Mouse (Mus musculus): ENCODE data around the gene Fam205c. TPM values are rescaled to one million over a fixed set of nuclear protein-coding genes. Genes with fewer than 3 reads are reported as not detected.
A peak's percentile ranks its signal among the peaks of the same experiment; 100 is the strongest.

Fam205c gene
- total RNA-seq (2015) (not detected in 2 replicates), total RNA-seq (2017) (not detected in 2 replicates)

DNA sequence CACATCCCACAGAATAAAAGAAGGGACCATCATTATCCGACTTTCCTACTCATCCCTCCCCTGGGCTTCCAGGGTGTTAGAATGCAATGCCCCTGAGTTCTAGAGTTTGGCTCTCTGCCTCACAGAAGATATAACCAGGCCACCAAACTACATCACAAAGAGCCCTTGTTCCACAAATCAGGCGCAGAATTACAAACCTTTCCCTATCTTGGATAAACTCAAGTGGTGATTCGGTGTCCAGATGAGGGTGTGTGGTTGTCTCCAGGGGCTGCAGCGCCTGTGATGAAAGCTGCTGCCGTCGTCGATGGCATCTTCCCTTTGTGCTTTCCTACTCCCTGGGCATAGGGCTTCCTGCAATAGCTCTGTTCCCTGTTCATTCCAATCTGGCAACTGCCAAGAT is at the start of gene Fam205c:
Gene Fam205c (minus strand): TSS at position 101 of the 400 bp plus-strand sequence.
- ATAC-seq (ENCODE audit: poor library complexity, severe bottlenecking): no peak

DNA sequence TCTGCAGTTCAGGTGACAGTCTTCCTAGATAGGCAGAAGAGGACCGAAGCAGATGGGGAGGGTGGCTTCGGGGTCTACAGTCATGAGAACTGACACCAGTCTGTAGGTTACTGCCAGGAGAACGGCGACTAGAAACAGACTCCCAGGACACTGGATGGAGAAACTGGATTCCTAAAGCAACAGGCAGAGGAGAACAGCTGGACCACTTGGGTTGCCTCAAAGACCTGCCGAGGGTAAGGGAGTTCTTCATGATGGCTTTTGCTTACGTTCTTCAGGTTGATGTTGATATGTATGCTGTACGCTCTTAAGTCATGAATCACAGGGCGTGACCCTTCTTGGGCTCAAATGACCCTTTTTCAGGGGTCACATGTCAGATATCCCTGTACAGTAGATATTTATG is 48.4 kb upstream of the Fam205c start:
- ATAC-seq (ENCODE audit: poor library complexity, severe bottlenecking): no peak

DNA sequence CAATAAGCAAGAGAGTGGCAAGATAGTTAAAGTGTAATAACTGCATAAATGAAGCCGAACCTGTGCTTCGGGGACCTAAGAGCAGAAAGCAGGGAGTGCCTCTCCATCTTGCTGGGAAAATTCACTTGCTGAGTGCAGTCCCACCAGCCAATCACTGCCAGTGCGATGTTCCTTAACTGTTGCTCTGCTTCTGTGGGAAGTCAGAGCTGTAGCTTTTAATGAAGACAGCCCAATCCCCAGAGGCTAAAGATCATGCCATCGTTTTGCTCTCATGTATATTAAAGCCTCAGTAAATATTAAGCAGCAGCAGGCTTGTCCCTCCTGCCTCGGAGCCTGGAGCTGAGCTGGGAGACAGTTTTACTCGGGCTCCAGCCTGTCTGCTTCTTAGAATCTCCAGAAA is 48.0 kb upstream of the Fam205c start:
- no peak for ATAC-seq (ENCODE audit: poor library complexity, severe bottlenecking)

DNA sequence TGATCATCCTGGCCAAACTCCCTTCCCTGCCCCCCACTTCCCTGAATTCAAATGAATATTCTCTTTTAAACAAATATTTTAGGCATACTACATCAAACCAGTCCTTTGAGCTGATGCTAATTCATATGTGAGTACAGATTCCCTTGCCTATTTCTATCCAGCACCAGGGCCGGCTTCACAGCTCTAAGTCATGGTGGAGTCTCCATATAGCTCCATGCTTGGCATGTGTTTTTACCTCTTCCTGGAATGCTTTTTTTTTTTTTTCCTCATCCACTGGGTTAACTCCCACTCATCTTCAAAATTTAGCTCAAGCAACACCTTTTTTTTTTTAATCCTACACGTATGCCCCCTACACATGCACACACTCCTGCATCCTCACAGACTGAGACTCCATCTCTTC is 47.5 kb upstream of the Fam205c start:
- no peak for ATAC-seq (ENCODE audit: poor library complexity, severe bottlenecking)

DNA sequence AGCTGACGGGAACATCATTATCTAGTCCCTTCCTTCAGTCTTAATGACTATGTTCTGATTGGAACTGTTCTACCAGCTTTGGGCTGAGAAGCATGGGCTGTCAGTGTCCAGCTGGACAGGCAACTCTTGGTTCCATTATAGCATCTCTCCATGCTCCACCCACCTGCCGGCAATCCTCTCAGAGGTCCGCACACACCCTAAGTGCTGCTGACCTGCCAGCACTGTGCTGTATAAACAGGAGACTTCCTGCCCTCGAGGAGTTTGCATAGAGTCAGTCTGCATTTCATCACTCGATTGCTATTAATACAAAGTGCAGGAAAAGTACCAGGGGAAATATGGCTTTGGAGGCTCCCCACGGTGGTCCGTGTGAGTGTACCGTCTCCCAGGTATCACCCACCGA is 46.7 kb upstream of the Fam205c start:
- ATAC-seq (ENCODE audit: poor library complexity, severe bottlenecking): no peak

DNA sequence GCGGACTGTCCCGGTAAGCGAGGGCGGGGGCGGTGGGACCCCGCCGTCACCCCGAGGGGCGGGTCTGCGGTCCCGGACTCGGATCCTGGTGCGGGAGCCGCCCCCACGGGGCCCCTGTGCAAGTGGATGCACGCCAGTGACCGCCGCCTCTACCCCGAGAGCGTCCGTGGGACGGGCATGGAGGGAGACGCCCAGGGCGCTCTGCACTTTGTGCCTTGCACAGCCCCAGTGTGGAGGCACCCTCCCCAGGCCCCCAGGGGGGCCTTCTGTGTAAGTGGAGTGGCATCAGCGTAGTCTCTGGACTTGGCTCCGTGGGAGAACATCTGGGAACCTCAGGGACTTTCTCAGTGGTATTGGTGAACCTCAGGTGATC is 43.4 kb upstream of the Fam205c start:
- no peak for ATAC-seq (ENCODE audit: poor library complexity, severe bottlenecking)

DNA sequence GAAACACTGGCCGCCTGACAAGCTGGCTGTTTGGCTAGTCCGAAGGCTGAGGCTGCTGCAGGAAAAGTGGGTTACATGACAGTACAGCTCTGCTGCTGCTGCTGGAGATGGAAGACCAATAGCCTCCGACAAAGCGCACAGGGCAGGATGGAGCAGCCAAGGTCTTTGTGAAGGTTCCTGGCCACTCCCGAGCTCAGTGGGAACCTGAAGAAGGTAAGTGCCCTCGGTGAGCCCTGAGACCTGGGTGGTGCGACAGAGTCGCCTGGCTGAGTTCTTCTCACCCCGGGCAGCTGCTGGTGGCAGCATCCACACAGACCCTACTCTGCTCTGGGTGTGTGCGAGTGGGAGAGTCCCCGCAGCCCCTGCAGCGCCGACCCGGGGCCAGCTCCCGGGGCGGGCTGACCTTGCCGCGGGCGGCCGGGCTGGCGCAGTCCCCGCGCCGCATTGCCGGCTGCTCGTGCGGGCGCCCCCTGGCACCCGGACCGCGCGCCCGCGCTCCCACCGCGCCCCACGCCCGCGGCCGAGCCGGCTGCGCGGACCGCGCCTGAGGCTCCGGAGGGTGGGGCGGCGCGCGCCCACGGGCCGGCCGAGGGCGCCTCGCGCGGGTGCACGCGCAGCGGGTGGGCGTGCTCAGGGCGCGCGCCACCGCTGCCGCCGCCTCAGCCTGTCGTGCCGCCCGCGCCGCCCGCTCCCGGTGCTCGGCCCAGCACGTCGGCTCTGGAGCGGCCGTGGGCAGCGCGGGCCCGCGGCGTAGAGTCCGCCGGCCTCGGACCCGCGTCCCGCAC is 42.8 kb upstream of the Fam205c start, which contains the start of gene Phf24:
Gene Phf24 (plus strand): TSS at position 44 of the 785 bp plus-strand sequence.
- no peak for ATAC-seq (ENCODE audit: poor library complexity, severe bottlenecking)

DNA sequence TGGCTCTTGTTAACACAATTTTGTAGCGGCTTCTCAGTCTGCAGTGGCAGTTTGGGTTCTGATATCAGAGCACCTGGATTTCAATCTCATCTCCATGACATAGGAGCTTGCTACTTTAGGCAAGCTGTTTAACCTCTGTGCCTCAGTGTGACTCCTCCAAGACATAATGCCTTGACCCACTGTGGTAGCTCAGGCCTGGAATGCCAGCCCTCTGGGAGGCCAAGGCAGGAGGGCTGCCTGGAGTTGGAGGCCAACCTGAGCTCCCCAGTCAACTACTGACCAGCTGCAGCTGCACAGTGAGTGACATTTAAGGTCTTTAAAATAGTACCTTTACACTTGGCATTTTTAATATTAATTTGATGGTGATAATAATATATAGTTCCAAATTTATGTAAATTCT is 41.9 kb upstream of the Fam205c start:
- no peak for ATAC-seq (ENCODE audit: poor library complexity, severe bottlenecking)

DNA sequence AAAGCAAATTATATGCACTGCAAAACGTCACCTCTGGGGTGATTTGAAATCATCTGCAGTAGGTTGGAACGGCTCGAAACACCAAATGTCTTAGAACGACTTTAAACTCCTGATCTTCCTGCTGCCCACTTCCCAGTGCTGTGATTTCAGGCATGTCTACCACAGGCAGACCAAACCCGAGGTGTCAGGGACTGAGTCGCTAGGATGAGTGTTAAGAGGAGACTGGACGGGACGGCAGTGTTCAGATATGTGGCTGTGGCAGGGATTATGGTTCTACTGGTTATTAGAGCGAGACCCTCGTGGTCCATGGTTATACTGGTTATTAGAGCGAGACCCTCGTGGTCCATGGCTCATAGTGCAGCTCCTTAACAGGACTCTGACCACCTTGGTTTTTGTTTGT is 41.3 kb upstream of the Fam205c start:
- no peak for ATAC-seq (ENCODE audit: poor library complexity, severe bottlenecking)

DNA sequence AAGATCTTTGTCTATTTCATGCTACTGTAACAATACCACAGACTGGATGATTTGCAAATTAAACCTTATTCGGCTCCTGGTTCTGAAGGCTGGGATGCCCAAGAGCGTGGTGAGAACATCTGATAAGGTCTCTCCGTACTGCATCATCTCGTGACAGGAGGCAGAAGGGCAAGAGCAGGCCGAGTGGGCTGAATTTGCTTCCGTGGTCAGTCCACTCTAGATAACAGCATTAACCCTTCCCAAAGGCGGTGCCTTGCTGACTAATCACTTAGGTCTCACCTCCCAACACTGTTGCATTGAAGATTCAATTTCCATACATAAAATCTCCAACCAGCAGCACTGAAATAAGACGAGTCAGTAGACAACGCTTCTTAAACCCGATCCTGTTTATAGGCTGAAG is 39.4 kb upstream of the Fam205c start:
- ATAC-seq (ENCODE audit: poor library complexity, severe bottlenecking): no peak

DNA sequence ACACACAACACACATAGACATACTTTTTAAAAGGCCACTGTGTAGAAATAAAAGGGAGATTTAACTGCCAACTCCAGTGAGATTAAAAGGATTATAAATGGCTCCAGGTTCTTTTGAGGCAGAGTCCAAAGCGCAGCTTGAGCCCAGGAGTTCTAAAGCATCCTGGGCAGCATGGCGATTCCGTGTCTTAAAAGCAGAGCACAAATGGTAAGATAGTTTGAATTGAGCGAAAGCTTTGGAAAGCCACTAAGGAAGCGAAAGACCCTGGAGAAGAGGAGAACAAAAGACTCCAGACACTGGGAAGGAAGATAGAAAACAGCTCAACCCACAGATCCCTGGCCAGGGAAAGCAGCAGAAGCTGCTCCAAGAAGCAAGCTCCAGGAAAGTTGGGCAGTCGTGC is 30.9 kb upstream of the Fam205c start:
- no peak for ATAC-seq (ENCODE audit: poor library complexity, severe bottlenecking)

DNA sequence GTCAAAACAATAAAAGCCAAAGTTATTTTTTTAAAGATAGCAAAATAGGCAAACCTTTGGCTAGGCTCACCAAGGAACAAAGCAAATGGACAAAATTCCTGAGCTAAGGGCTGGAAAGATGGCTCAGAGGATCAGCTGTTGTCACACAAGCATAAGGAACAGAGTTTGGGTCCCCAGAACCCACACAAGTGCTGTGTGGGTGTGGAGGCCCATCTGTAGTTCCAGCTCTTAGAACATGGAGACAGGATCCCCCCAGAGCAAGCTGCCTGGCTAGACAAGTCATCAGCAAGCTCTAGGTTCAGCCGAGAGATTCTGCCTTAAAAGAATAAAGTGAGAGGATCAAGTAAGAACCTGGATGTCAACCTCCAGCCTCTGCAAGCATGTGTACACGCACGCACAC is 30.5 kb upstream of the Fam205c start:
- no peak for ATAC-seq (ENCODE audit: poor library complexity, severe bottlenecking)

DNA sequence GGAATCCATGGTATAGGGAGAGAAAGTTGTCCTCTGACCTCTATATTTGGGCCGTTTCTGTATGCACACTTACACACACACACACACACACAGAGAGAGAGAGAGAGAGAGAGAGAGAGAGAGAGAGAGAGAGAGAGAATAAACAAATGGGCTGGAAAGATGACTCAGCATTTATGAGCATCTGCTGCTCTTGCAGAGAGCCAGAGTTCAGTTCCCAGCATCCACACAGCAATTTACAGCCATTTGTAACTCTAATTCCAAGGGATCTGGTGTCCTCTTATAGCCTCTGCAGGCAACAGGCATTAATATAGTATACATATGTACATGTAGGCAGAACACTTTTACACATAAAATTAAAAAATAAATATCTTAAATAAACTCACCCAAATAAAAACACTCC is 29.9 kb upstream of the Fam205c start:
- ATAC-seq (ENCODE audit: poor library complexity, severe bottlenecking): no peak

DNA sequence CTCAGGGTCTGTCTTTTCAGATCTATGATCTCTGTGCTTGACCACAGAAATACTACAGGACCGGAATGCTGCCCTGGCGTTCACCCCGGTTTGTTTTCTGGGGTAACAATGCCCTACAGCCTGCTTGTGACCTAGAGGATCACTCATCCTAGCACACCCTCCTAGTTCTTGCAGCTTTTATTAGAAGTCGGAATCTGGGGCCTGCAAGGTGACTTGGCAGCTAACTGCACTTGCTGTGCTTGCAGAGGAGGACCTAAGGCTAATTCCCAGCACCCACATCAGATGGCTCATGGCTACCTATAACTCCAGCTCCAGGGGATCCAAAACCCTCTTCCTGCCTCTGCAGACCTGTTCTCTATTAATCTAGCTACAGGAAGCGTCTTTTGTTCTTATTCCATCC is 28.7 kb upstream of the Fam205c start:
- no peak for ATAC-seq (ENCODE audit: poor library complexity, severe bottlenecking)

DNA sequence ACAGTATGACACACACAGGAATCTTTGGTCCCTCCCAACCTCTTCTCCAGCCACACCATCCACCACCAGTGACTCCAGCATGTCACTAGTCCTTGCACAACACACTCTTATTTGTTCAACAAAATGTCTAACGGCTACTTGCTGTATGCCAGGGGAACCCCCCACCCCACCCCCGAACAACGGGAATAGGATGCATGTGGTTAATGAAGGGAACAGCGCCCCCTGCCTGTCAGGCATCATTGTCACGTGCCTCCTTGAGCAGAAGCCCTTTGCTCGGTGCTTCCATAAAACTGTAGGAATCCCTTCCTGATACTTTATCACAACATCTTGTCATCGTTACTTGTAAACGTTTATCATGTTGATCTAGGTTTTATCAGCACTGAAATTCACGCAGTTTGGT is 28.1 kb upstream of the Fam205c start:
- peak; percentile 73 for ATAC-seq (ENCODE audit: poor library complexity, severe bottlenecking)

DNA sequence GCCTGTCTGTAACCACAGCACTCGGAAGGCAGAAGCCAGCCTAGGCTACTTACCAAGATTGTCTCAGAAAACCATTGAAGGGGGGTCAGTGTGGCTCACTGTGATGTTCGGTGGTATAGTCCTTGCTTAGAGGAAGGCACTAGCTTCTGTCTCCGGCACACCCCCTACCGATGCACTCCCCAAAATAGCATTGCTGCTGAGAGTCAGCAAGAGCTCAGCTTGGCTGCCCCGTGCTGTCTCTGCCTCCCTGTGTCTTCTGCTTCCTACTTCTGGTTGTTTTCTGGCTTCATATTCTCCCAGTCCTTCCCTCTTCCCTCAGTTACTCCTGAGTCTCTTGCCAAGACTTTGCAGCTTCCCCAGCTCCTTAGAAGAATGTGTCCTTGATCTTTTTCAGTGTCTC is 26.8 kb upstream of the Fam205c start:
- ATAC-seq (ENCODE audit: poor library complexity, severe bottlenecking): no peak

DNA sequence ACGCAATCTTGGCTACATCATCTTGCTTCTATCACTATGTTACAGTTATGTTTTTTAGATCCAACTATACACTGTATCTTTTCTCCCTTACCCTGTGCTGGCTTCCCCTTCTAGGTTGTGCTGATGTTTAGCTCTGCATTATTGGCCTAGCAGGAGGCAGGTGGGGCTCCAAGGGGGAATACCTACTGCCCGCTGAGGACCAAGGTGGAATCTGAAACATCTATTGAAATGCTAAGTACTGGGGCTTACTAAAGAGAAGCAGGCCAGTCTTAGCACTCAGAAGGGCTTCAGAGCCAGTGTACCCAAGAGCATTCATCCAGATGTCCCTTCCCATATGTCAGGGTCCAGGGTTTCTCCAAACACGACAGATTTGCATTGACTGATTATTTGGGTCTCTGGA is 24.9 kb upstream of the Fam205c start:
- no peak for ATAC-seq (ENCODE audit: poor library complexity, severe bottlenecking)

DNA sequence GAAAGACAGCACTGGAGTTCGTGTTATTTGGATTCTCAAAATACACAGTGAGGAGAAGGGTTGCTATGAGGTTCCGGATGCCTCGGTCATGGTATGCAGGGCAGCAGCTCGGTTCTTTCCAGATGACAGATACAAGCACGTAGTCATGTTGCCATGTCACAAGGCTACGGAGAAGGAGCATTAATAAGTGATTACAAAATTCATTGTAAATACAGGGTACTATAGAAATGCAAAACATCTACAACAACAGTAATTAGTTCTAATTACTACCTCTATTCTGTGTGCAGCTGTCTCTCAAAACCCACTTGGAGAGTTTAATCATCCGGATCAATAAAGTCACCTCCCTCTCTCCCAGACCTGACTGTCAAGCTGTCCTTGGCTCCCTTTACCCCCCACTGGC is 21.1 kb upstream of the Fam205c start:
- ATAC-seq (ENCODE audit: poor library complexity, severe bottlenecking): no peak

DNA sequence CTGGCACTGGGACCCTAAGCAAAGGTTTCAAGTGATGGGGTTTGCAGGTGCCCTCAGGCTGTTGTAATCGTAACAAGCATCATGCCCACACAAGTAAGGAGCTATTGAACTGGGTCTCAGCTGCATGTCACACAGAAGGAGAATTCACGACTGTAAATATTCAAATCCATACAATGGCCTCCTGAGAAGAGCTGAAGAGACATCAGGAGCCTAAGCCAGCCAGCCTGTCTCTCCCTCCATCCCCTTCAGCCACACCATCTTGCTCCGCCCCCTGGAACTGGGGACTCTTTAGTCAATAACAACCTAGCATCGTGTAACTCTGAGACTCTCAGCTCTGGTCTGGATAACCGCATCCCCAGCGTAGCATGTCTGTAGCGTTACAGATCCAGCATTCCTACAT is 17.1 kb upstream of the Fam205c start:
- ATAC-seq (ENCODE audit: poor library complexity, severe bottlenecking): no peak

DNA sequence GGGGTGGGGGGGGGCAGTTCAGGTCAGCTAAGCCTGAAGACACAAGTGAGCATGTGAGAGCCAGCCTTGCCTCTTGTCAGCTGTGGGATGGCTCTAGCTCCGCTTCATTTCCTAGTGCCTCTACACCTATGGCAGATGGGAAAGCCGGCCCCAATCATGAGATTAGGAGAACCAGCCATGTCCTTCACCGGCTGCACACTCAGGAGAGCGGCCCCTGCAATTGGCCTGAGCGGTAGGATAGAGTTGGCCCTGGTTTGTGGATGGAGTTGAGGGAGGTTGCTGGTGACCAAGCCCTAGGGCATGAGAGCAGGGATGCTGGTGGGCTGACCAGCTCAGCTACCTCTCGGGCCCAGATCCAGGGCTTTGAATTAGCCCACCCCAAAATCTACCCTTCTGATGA is 14.8 kb upstream of the Fam205c start:
- no peak for ATAC-seq (ENCODE audit: poor library complexity, severe bottlenecking)

DNA sequence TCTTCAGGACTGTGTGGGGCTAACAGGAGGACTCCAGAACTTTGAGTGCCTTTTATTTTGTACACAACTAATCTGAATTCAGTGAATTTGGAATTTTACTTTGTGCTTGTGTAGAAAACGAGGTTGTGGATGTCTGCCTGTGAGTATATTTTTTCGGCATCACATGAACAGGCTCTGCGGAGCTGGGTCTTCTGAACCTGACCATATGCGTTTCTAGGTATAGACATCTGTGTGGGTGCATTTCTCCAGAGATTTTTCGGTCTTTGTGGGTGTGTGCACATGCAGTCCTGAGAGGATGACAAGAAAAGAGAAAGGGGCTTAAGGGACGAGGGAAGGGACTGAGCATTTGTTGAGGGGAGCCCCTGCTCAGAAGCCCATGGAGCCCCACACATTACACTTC is 12.9 kb upstream of the Fam205c start:
- no peak for ATAC-seq (ENCODE audit: poor library complexity, severe bottlenecking)

DNA sequence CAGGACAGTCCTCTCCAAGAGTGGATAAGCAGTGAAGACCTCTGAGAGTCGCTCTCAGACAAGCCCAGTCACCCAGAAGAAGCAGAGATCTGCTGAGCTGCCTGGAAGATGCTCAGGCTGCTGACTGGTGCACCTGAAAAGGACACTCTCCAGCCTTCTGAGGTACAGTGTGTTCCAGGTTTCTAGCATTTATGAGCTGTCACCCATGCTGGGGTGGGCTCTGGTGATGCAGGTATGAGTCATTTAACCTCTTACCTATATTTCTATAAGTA is 6.6 kb upstream of the Fam205c start:
- ATAC-seq (ENCODE audit: poor library complexity, severe bottlenecking): no peak; the same call in 1 of the 2 replicates

Measured in megakaryocyte, adult 5-6 weeks (primary cell).